Mouse (Mus musculus) midbrain, postnatal 0 days (tissue): ENCODE measurements around the gene 1810049J17Rik. TPM values are rescaled to one million over a fixed set of nuclear protein-coding genes. Genes with fewer than 3 reads are reported as not detected.

Source experiments
- ATAC-seq: fragments of 200-750 bp; cut with Nextera tagmentation; 2 replicates; pipeline ENCODE4 v1.8.0; 2017; ENCODE audit warnings: moderate number of reproducible peaks, mild to moderate bottlenecking, moderate TSS enrichment, moderate library complexity; ENCODE audit not compliant: low FRiP score
- DNase-seq: peaks from one replicate; pipeline ENCODE4 v3.0.0-alpha.2; 2015; ENCODE audit warnings: low spot score
- H3K27ac ChIP-seq: fragments of 300-500 bp; sonication (generic); 2 replicates; pipeline ENCODE4 v1.5.1; 2014; ENCODE audit warnings: low read depth, mild to moderate bottlenecking, low read length, mixed read lengths
- H3K27me3 ChIP-seq: fragments of 300-500 bp; sonication (generic); 2 replicates; pipeline ENCODE4 v1.6.1; 2014; ENCODE audit warnings: low read length, control low read depth, mixed read lengths; ENCODE audit not compliant: insufficient read depth
- H3K36me3 ChIP-seq: fragments of 300-500 bp; sonication (generic); 2 replicates; pipeline ENCODE4 v1.6.1; 2014; ENCODE audit warnings: low read length, control low read depth, mixed read lengths; ENCODE audit not compliant: insufficient read depth
- H3K4me1 ChIP-seq: fragments of 300-500 bp; sonication (generic); 2 replicates; pipeline ENCODE4 v1.6.1; 2014; ENCODE audit warnings: mild to moderate bottlenecking, control low read depth, antibody characterized with exemption, low read length, mixed read lengths; ENCODE audit not compliant: insufficient read depth
- H3K4me2 ChIP-seq: fragments of 300-500 bp; sonication (generic); 2 replicates; pipeline ENCODE4 v1.6.1; 2014; ENCODE audit warnings: low read depth, mild to moderate bottlenecking, low read length, mixed read lengths; ENCODE audit not compliant: poor library complexity, severe bottlenecking
- H3K4me3 ChIP-seq: fragments of 300-500 bp; sonication (generic); 2 replicates; pipeline ENCODE4 v1.5.1; 2014; ENCODE audit warnings: low read depth, mild to moderate bottlenecking, low read length, moderate library complexity
- H3K9ac ChIP-seq: fragments of 300-500 bp; sonication (generic); replicated peaks from 2 replicates; pipeline ENCODE4 v1.6.1; 2014; ENCODE audit warnings: mild to moderate bottlenecking, low read length, moderate library complexity, mixed read lengths; ENCODE audit not compliant: poor library complexity, severe bottlenecking
- H3K9me3 ChIP-seq: fragments of 300-500 bp; sonication (generic); 2 replicates; pipeline ENCODE4 v1.6.1; 2016; ENCODE audit warnings: low read length, control low read depth
- CTCF ChIP-seq: IDR thresholded peaks from 2 replicates; pipeline ENCODE4 v1.5.1; 2016; ENCODE audit warnings: antibody characterized with exemption, mild to moderate bottlenecking
- WGBS: fragments of 180-500 bp; shearing (Covaris S2); extraction: QIAGEN DNeasy Blood & Tissue Kit; methylation state at CpG from one replicate; pipeline ENCODE4 v1.1.7; 2014; 5-methylcytosine and 5-hydroxymethylcytosine counted together
- polyA plus RNA-seq: library from polyadenylated mRNA; unstranded; fragments of >200 nt; fragmentation: Nextera tagmentation; extraction: Ambion mirVana; gene quantifications from 2 replicates; pipeline ENCODE4 v1.2.1, GENCODE M21; 2015
- total RNA-seq: library from RNA; depleted of rRNA; stranded (reverse); fragments of >200 nt; gene quantifications from 2 replicates; pipeline ENCODE4 v1.2.3, GENCODE M21; 2014; rRNA removed

1810049J17Rik gene
- total and polyA plus RNA-seq, 2 experiments from 2014 or later = 0.96 TPM; not detected in 1

DNA sequence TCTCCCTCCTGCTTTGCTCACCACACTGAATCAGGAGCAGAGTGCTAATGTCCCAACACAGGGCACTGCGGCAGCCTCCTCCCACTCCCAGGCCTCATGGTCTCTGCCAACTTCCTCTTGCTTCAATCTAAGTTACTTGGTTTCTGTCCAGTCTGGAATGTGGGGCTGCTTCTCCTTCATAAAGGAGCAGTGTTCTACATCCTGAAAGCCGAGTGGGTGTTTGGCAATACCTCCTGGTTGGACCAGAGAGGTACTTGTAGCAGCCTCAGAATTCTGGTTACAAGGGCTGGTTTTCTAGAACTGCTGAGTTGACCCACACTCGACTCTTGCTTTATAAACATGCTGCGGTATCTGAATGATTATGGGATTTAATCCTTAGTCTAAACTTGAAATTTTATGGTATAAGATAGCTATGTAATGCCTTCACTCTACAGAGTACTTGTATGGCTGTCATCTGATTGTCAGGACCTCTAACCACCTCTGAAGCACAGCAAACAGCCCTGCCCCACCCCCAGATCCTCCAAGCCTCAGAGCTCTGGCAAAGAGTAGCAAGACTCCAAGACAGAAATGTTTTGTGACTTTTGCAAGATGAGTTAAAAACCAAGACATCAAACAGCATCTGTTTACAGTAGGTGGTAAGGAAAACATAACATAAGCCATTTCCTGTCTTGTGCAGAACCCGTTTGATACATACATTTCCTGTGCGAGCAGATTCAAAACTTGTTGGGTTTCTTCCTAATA is 36.7 kb downstream of the 1810049J17Rik start:
- Histone ChIP-seq H3K4me2 (no peak overlapping the region), H3K27me3 (no peaks in the 10 kb centered on the region), H3K36me3 (no peaks in the 10 kb centered on the region), H3K4me3 (no peak overlapping the region), H3K27ac (no peak overlapping the region), H3K4me1 (no peaks in the 10 kb centered on the region), H3K9me3 (no peaks in the 10 kb centered on the region), H3K9ac (no peak overlapping the region)
- DNase-seq (peak; percentile 60), ATAC-seq (no peak)
- WGBS = 76% methylated on average over 6 of the region's 6 CpGs
- TF ChIP-seq CTCF = no peak

DNA sequence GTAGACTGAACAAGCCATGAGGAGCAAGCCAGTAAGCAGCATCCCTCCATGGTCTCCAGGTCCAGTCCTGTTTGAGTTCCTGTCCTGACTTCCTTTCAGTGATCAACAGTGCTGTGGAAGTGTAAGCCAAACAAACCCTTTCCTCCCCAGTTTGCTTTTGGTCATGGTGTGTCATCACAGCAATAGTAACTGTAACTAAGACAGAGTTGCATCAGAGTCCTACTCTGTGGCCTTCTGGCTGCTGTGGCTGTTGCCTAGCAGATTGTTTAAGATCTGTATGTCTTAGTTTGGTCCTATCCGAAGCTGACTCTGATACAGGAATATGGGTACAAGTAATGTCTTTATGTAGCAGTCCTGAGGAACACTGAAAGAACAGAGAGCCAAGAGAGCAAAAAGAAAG is 41.9 kb downstream of the 1810049J17Rik start:
- ATAC-seq = no peak
- H3K27ac ChIP-seq = no peak overlapping the region
- 92% methylated on average over 1 of the region's 1 CpGs for WGBS

DNA sequence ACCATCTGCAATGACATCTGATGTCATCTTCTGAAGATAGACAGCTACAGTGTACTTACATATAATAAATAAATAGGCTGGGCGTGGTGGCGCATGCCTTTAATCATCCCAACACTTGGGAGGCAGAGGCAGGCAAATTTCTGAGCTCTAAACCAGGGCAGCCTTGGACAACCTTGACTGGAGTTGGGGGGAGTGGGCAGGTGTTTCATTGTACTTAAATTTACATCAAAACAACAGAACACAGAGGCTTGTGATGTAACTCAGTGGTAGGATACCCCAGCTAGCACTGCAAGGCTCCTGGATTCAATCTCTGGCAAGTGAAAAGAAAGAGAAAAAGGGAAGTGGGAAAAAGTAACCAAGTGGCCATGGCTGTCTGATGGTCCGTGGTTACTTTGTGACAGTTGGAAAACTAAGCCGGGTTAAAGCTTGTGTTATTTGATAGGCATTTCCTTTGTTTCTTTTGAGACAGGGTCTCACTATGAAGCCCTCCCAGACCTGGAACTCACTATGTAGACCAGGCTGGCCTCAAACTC is 46.5 kb downstream of the 1810049J17Rik start:
- no peak for TF ChIP-seq CTCF
- H3K27ac ChIP-seq = no peak overlapping the region
- H3K27me3 ChIP-seq = no peaks in the 10 kb centered on the region
- no peak overlapping the region for H3K4me2 ChIP-seq
- no peaks in the 10 kb centered on the region for H3K4me1 ChIP-seq
- WGBS = 72% methylated on average over 4 of the region's 4 CpGs
- ATAC-seq = no peak
- no peak for DNase-seq
- no peak overlapping the region for H3K9ac ChIP-seq
- H3K4me3 ChIP-seq = no peak overlapping the region
- no peaks in the 10 kb centered on the region for H3K9me3 ChIP-seq
- peaks cover 9% of the 10 kb centered on the region for H3K36me3 ChIP-seq

More for the DNA sequence above, 41.9 kb downstream of the 1810049J17Rik start:
- Histone ChIP-seq H3K9me3 (no peaks in the 10 kb centered on the region), H3K9ac (no peak overlapping the region), H3K27me3 (no peaks in the 10 kb centered on the region), H3K4me2 (no peak overlapping the region), H3K36me3 (no peaks in the 10 kb centered on the region), H3K4me1 (no peaks in the 10 kb centered on the region), H3K4me3 (no peak overlapping the region)
- no peak for TF ChIP-seq CTCF
- no peak for DNase-seq

DNA sequence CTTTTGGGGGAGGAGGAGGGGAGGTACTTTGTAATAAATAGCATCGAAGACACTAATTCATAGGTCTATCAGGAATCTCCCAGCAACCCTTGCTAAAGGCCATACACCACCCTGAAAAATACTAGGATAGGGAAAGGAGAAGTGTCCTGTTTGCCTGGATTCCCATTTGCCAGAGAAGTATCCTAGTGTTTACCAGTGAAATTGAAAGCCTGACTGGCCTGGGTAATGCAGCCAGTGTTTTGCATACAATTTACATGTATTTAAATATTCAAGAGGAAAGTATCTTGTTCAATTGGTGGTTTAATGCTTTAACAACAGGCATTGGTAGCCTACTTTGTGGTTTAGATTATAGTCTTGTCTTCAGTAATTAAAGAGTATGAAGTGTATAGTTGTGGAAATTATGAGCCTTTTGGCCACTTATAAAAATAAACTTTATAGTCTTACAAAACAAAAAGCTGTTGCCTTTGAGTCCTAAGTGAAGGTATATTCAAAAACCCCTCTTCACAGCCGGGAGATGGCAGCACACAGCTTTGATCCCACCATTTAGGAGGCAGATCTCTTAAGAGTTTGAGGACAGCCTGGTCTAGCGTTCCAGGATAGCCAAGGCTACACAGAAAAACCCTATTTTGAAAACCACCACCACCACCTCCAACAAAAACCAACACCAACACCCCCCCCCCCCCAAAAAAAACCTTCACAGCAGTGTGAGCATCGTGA is 47.5 kb downstream of the 1810049J17Rik start:
- no peak for ATAC-seq
- no peak overlapping the region for H3K4me2 ChIP-seq
- no peak overlapping the region for H3K4me3 ChIP-seq
- no peak overlapping the region for H3K27ac ChIP-seq
- no peaks in the 10 kb centered on the region for H3K4me1 ChIP-seq
- H3K27me3 ChIP-seq = no peaks in the 10 kb centered on the region
- H3K9me3 ChIP-seq = no peaks in the 10 kb centered on the region
- TF ChIP-seq CTCF = peak; percentile 33; the same call in 1 of the 2 replicates
- WGBS = 70% methylated on average over 4 of the region's 4 CpGs
- DNase-seq = no peak
- H3K36me3 ChIP-seq = peaks cover 15% of the 10 kb centered on the region
- no peak overlapping the region for H3K9ac ChIP-seq

DNA sequence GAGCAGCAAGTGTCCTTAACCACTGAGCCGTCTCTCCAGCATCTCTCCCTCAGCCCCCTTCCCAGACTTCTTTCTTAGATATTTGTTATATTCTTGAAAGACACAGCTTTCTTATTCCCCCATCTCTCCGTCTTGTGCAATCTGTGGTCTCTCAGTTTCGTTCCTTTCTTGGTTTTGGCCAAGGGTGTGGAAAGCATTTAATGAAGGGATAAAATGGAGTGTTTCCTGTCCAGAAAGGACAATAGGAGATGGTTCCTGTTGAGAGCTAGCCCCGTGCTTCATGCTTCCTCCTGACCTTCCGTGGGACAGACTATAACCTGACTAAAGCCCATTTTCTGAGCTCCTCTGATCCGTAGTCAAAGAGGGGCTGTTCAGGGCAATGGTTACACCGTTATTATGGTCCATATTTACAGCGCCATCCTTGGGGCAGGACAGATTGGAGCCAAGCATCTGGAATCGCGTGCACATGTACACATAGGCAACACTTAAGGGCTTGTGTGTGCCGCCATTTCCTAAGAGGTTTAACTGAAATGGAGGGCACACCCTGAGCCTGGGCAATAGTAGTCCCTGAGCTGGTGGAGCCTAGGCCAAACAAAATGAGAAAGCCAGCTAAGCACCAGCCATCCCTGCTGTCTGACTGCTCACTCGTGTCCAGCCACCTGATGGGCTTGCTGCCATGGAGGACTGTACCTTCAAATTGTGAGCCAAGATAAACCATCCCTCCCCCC is 48.2 kb downstream of the 1810049J17Rik start:
- H3K27me3 ChIP-seq = no peaks in the 10 kb centered on the region
- H3K4me2 ChIP-seq = no peak overlapping the region
- H3K4me3 ChIP-seq = no peak overlapping the region
- no peaks in the 10 kb centered on the region for H3K4me1 ChIP-seq
- no peak overlapping the region for H3K27ac ChIP-seq
- no peak for DNase-seq
- WGBS = 85% methylated on average over 12 of the region's 12 CpGs
- H3K9me3 ChIP-seq = no peaks in the 10 kb centered on the region
- ATAC-seq = no peak
- TF ChIP-seq CTCF = no peak
- peaks cover 18% of the 10 kb centered on the region for H3K36me3 ChIP-seq
- no peak overlapping the region for H3K9ac ChIP-seq

Other genes starting within 250 kb of the 1810049J17Rik start
- 245 and 300 TPM in 2 replicates for gene Zfr, start 204.1 kb downstream of the 1810049J17Rik start, total RNA-seq
- gene Zfr, start 204.1 kb downstream of the 1810049J17Rik start, polyA plus RNA-seq = 198 and 212 TPM in 2 replicates
- gene Mtmr12, start 116.9 kb downstream of the 1810049J17Rik start, total RNA-seq = 10.4 and 12.6 TPM in 2 replicates
- gene Mtmr12, start 116.9 kb downstream of the 1810049J17Rik start, polyA plus RNA-seq = 4.5 and 4.8 TPM in 2 replicates
- gene Golph3, start 449 bp downstream of the 1810049J17Rik start, total RNA-seq = 116 and 133 TPM in 2 replicates
- gene Golph3, start 449 bp downstream of the 1810049J17Rik start, polyA plus RNA-seq = 49.1 and 55.8 TPM in 2 replicates